Mouse (Mus musculus) heart, adult 2 months (tissue): ENCODE results near the gene Ak2. TPM values are rescaled to one million over a fixed set of nuclear protein-coding genes. Genes with fewer than 3 reads are reported as not detected.

Experiments
- DNase-seq, 2 experiments: peaks; one replicate each; pipeline ENCODE4 v3.0.0; 2021
- H3K27ac ChIP-seq: fragments of 200-600 bp; 2 replicates; pipeline ENCODE4 v1.8.1; 2022
- H3K27me3 ChIP-seq: fragments of 200-500 bp; 2 replicates; pipeline ENCODE4 v1.6.1; 2012; ENCODE audit warnings: mild to moderate bottlenecking, low read length, inconsistent platforms, mixed read lengths; ENCODE audit not compliant: control insufficient read depth, insufficient read depth
- H3K36me3 ChIP-seq: fragments of 200-500 bp; 2 replicates; pipeline ENCODE4 v1.6.1; 2012; ENCODE audit warnings: low read length, inconsistent platforms; ENCODE audit not compliant: control insufficient read depth, insufficient read depth
- H3K4me1 ChIP-seq: fragments of 200-500 bp; 2 replicates; pipeline ENCODE4 v1.6.1; 2011; ENCODE audit warnings: low read length; ENCODE audit not compliant: control insufficient read depth, insufficient read depth
- H3K4me3 ChIP-seq: fragments of 200-600 bp; 2 replicates; pipeline ENCODE4 v1.8.1; 2022
- H3K79me2 ChIP-seq: fragments of 200-500 bp; replicated peaks from 2 replicates; pipeline ENCODE4 v1.6.1; 2012; ENCODE audit warnings: mild to moderate bottlenecking, inconsistent platforms, low read length, moderate library complexity, mixed read lengths; ENCODE audit not compliant: control insufficient read depth, insufficient read depth
- H3K9ac ChIP-seq: fragments of 200-500 bp; 2 replicates; pipeline ENCODE4 v1.6.1; 2012; ENCODE audit warnings: low read depth, mild to moderate bottlenecking, control low read depth, inconsistent platforms, low read length, mixed read lengths
- CTCF ChIP-seq: fragments of 200-600 bp; IDR thresholded peaks from 2 replicates; pipeline ENCODE4 v1.8.1; 2022; ENCODE audit warnings: antibody characterized with exemption, mild to moderate bottlenecking, moderate library complexity
- EP300 ChIP-seq: fragments of 200-500 bp; IDR thresholded peaks from 2 replicates; pipeline ENCODE4 v1.6.1; 2011; ENCODE audit warnings: low read depth, low read length, control low read depth; ENCODE audit not compliant: insufficient read depth
- POLR2A ChIP-seq: fragments of 200-500 bp; IDR thresholded peaks from 2 replicates; pipeline ENCODE4 v1.6.1; 2011; ENCODE audit warnings: mild to moderate bottlenecking, low read depth, low read length, control low read depth; ENCODE audit not compliant: insufficient read depth
- WGBS: fragments of 180-500 bp; shearing (Covaris S2); methylation state at CpG from one replicate; pipeline ENCODE4 v1.1.7; 2018; 5-methylcytosine and 5-hydroxymethylcytosine counted together
- intact Hi-C: fragments of 180-260 bp; cut with DNase I; formaldehyde crosslinking; loops from one replicate; pipeline ENCODE4 v1.15.1; 2025
- polyA plus RNA-seq: library from polyadenylated mRNA; depleted of rRNA; stranded (reverse); fragments of >200 nt; gene quantifications from 2 replicates; pipeline ENCODE4 v1.2.3, GENCODE M21; 2012
- total RNA-seq, 2 experiments: library from RNA; stranded (reverse); gene quantifications; 2 replicates each; pipeline ENCODE4 v1.2.3; 2021

The Ak2 gene
- total and polyA plus RNA-seq, 3 experiments, result 43.4 to 70.5 (median 63.1) TPM

GRCm38 (mm10) chr4:129032963-129033951 is 41.5 kb downstream of the Ak2 start:
- 9% methylated on average over 17 of the region's 17 CpGs for WGBS
- peak; percentile 70 to 79 for DNase-seq
- no peaks in the 10 kb centered on the region for H3K79me2 ChIP-seq
- no peaks in the 10 kb centered on the region for H3K36me3 ChIP-seq
- no peak overlapping the region for H3K4me3 ChIP-seq
- peak overlapping the region; percentile 48 for H3K27ac ChIP-seq
- H3K27me3 ChIP-seq, result no peaks in the 10 kb centered on the region
- H3K4me1 ChIP-seq, result peaks cover 12% of the 10 kb centered on the region
- peak overlapping the region; percentile 25 for H3K9ac ChIP-seq
- TF ChIP-seq EP300 (0 out of 2 replicates have a peak, but pooled peaks have one; percentile 11), POLR2A (peak; percentile 33; the same call in 1 of the 2 replicates), CTCF (no peak)
- intact Hi-C loops, result no loop called here

GRCm38 (mm10) chr4:129034224-129034623 is 42.5 kb downstream of the Ak2 start:
- TF ChIP-seq POLR2A, result no peak
- TF ChIP-seq CTCF, result no peak
- no peak for TF ChIP-seq EP300
- no peaks in the 10 kb centered on the region for H3K36me3 ChIP-seq
- no peak overlapping the region for H3K9ac ChIP-seq
- no peaks in the 10 kb centered on the region for H3K27me3 ChIP-seq
- peak overlapping the region; percentile 48; the same call in 1 of the 2 replicates for H3K27ac ChIP-seq
- DNase-seq, result no peak
- no peak overlapping the region for H3K4me3 ChIP-seq
- intact Hi-C loops, result no loop called here
- peaks cover 12% of the 10 kb centered on the region for H3K4me1 ChIP-seq
- WGBS, result 90% methylated on average over 3 of the region's 3 CpGs
- no peaks in the 10 kb centered on the region for H3K79me2 ChIP-seq

GRCm38 (mm10) chr4:129034706-129035660 is 43.2 kb downstream of the Ak2 start:
- peak overlapping the region; percentile 42; the same call in 1 of the 2 replicates for H3K27ac ChIP-seq
- TF ChIP-seq CTCF, result no peak
- no peak for TF ChIP-seq POLR2A
- no peak for TF ChIP-seq EP300
- no peak overlapping the region for H3K4me3 ChIP-seq
- no peaks in the 10 kb centered on the region for H3K36me3 ChIP-seq
- no peak overlapping the region for H3K9ac ChIP-seq
- H3K79me2 ChIP-seq, result no peaks in the 10 kb centered on the region
- H3K27me3 ChIP-seq, result no peaks in the 10 kb centered on the region
- DNase-seq, result peak; percentile 71 to 86
- 46% methylated on average over 13 of the region's 13 CpGs for WGBS
- peaks cover 12% of the 10 kb centered on the region for H3K4me1 ChIP-seq
- intact Hi-C loops, result no loop called here

GRCm38 (mm10) chr4:129035851-129036445 is 44.2 kb downstream of the Ak2 start:
- DNase-seq, result no peak
- TF ChIP-seq EP300 (no peak), POLR2A (no peak), CTCF (no peak)
- Histone ChIP-seq H3K36me3 (no peaks in the 10 kb centered on the region), H3K4me1 (peaks cover 12% of the 10 kb centered on the region), H3K9ac (no peak overlapping the region), H3K27me3 (no peaks in the 10 kb centered on the region), H3K4me3 (no peak overlapping the region), H3K27ac (no peak overlapping the region), H3K79me2 (no peaks in the 10 kb centered on the region)
- intact Hi-C loops, result no loop called here
- WGBS, result 65% methylated on average over 7 of the region's 7 CpGs

- no peak overlapping the region for H3K9ac ChIP-seq
- TF ChIP-seq EP300 (no peak), POLR2A (no peak), CTCF (no peak)
- H3K27ac ChIP-seq, result no peak overlapping the region
- intact Hi-C loops, result no loop called here
- DNase-seq, result no peak
- H3K4me3 ChIP-seq, result no peak overlapping the region; the same call in 1 of the 2 replicates
- H3K4me1 ChIP-seq, result peaks cover 1% of the 10 kb centered on the region; the same call in 1 of the 2 replicates
- H3K79me2 ChIP-seq, result no peaks in the 10 kb centered on the region
- H3K36me3 ChIP-seq, result no peaks in the 10 kb centered on the region
- 34% methylated on average over 15 of the region's 15 CpGs for WGBS
- H3K27me3 ChIP-seq, result no peaks in the 10 kb centered on the region; the same call in 1 of the 2 replicates
Measured at GRCm38 (mm10) chr4:129047721-129048421, 56.1 kb downstream of the Ak2 start.
